Mouse (Mus musculus): ENCODE measurements at regions not wholly inside any gene's neighbourhood (a gene's known extent, or its start where the extent isn't known, plus 50 kb on each side); places are given as distances from the start of the nearest gene placed in this dataset.

GRCm38 (mm10) chr3:147943314-147943713, 1047.0 kb downstream of the Adgrl2 start:
- TF ChIP-seq CTCF (IDR thresholded peaks at IDR 0.05; ENCODE audit: low read depth, low read length) (no peak), POLR2A (IDR thresholded peaks at IDR 0.05; ENCODE audit: borderline replicate concordance, low read depth, low read length) (no peak)
